Mouse (Mus musculus) cerebellum, adult 8-10 months (tissue): ENCODE results near the gene Fam173a.
"Not testable (repeated sequence)": the region's sequence is repeated elsewhere in the genome, so short reads cannot be mapped to it uniquely, and the experiment has no call there.

Experiments
- DNase-seq: peaks from one replicate; pipeline ENCODE4 v3.0.0; 2022

Fam173a gene

GRCm38 (mm10) chr17:25755627-25756377, 36.9 kb downstream of the Fam173a start:
- DNase-seq: no peak

- DNase-seq: no peak
Observed at GRCm38 (mm10) chr17:25755086-25755485, 37.6 kb downstream of the Fam173a start.

GRCm38 (mm10) chr17:25754241-25754640, 38.5 kb downstream of the Fam173a start, which contains the start of gene Msln:
Gene Msln, minus strand, starts transcription at chr17:25754378.
- no peak for DNase-seq

- DNase-seq: no peak
Observed at GRCm38 (mm10) chr17:25751446-25751845, 41.3 kb downstream of the Fam173a start.

GRCm38 (mm10) chr17:25749314-25749713, 43.4 kb downstream of the Fam173a start:
- DNase-seq: no peak

- DNase-seq: no peak
Observed at GRCm38 (mm10) chr17:25748238-25748637, 44.5 kb downstream of the Fam173a start.

- DNase-seq: no peak
Observed at GRCm38 (mm10) chr17:25744311-25744710, 48.4 kb downstream of the Fam173a start.

GRCm38 (mm10) chr17:25743831-25744230, 48.9 kb downstream of the Fam173a start:
- DNase-seq: no peak

GRCm38 (mm10) chr17:25741471-25741870, 51.2 kb downstream of the Fam173a start:
- DNase-seq: not testable (repeated sequence)
